In genomic region chr6:48875515-48875914, GRCm38 (mm10) we compare ENCODE assay signal across 26 mouse cellular contexts. TPM values are rescaled to one million over a fixed set of nuclear protein-coding genes. Genes with fewer than 3 reads are reported as not detected.
A peak's percentile ranks its signal among the peaks of the same experiment; 100 is the strongest.
DNase-seq lines count a peak whose midpoint lies in the region; ATAC-seq lines count a peak whose summit lies in the region.
"Had no signal": no experiment of that assay in that cellular context is flagged by ENCODE, and none has a peak within 500 bp of the region (broad histone marks: within the 10 kb centered on the region; RNA-seq: fewer than 3 reads in every experiment).

No protein-coding gene starts in this region.

- no peaks in the 10 kb centered on the region for H3K36me3 ChIP-seq in heart, embryonic 10.5 days
- H3K36me3 ChIP-seq in kidney, embryonic 14.5 days (ENCODE audit: control insufficient read depth, insufficient read depth, low read length), result no peaks in the 10 kb centered on the region
- no peaks in the 10 kb centered on the region for H3K36me3 ChIP-seq in intestine, embryonic 15.5 days
- H3K36me3 ChIP-seq: embryonic facial prominence, embryonic 13.5 days; forebrain, embryonic 12.5 days; heart, embryonic 13.5 days; hindbrain, embryonic 12.5 days had no signal

- DNase-seq in heart, embryonic 10.5 days (ENCODE audit: low spot score), result peak; percentile 48
- DNase-seq in heart, postnatal 14 days, result no peak
- DNase-seq in kidney, adult 9 months, result peak; percentile 76
- peak; percentile 59 for DNase-seq in kidney, postnatal 36 days
- DNase-seq in layer of hippocampus, postnatal 36 days, result no peak
- DNase-seq: adrenal gland, postnatal 10 days; cerebellum, adult 11 months; cerebellum, adult 8-10 months; cerebellum, postnatal 25 days; gastrocnemius, postnatal 10 days; heart, adult 2 months; heart, postnatal 4 days had no signal

- no peaks in the 10 kb centered on the region for H3K9me3 ChIP-seq in heart, embryonic 10.5 days
- H3K9me3 ChIP-seq in kidney, embryonic 14.5 days (ENCODE audit: control insufficient read depth, low read length), result no peaks in the 10 kb centered on the region
- no peaks in the 10 kb centered on the region for H3K9me3 ChIP-seq in intestine, embryonic 15.5 days
- H3K9me3 ChIP-seq: embryonic facial prominence, embryonic 13.5 days; forebrain, embryonic 12.5 days; heart, embryonic 13.5 days; hindbrain, embryonic 12.5 days had no signal

- H3K27me3 ChIP-seq in heart, embryonic 10.5 days (ENCODE audit: insufficient read depth, poor library complexity, severe bottlenecking), result no peaks in the 10 kb centered on the region
- H3K27me3 ChIP-seq in kidney, embryonic 14.5 days (ENCODE audit: control insufficient read depth, insufficient read depth, low read length), result no peaks in the 10 kb centered on the region
- H3K27me3 ChIP-seq in intestine, embryonic 15.5 days (replicated peaks), result no peaks in the 10 kb centered on the region
- H3K27me3 ChIP-seq: embryonic facial prominence, embryonic 13.5 days; heart, embryonic 13.5 days; hindbrain, embryonic 12.5 days had no signal

- ATAC-seq in kidney, embryonic 14.5 days (ENCODE audit: low FRiP score, low TSS enrichment), result no peak
- peak; percentile 60; the same call in 1 of the 2 replicates for ATAC-seq in intestine, embryonic 15.5 days
- ATAC-seq: forebrain, embryonic 16.5 days had no signal

- H3K9ac ChIP-seq in kidney, embryonic 14.5 days (ENCODE audit: low read depth, low read length), result no peak overlapping the region
- H3K9ac ChIP-seq in intestine, embryonic 15.5 days, result no peak overlapping the region
- H3K9ac ChIP-seq: embryonic facial prominence, embryonic 13.5 days; forebrain, embryonic 12.5 days; heart, embryonic 13.5 days; hindbrain, embryonic 12.5 days had no signal

- intact Hi-C loops in heart, postnatal 14 days (cut with DNase I), result no loop called here

- H3K27ac ChIP-seq in heart, embryonic 10.5 days, result no peak overlapping the region
- no peak overlapping the region for H3K27ac ChIP-seq in kidney, embryonic 14.5 days (ENCODE audit: low read depth, low read length)
- no peak overlapping the region for H3K27ac ChIP-seq in intestine, embryonic 15.5 days
- H3K27ac ChIP-seq: embryonic facial prominence, embryonic 13.5 days; forebrain, embryonic 12.5 days; heart, adult 2 months; heart, embryonic 13.5 days; hindbrain, embryonic 12.5 days had no signal

- WGBS in heart, embryonic 10.5 days, result 81% methylated on average over 6 of the region's 6 CpGs
- 89% methylated on average over 6 of the region's 6 CpGs for WGBS in kidney, embryonic 14.5 days
- WGBS in intestine, embryonic 15.5 days, result 84% methylated on average over 6 of the region's 6 CpGs

- no peaks in the 10 kb centered on the region for H3K4me1 ChIP-seq in heart, embryonic 10.5 days
- H3K4me1 ChIP-seq in kidney, embryonic 14.5 days (ENCODE audit: control insufficient read depth, insufficient read depth, low read length), result no peaks in the 10 kb centered on the region
- H3K4me1 ChIP-seq in intestine, embryonic 15.5 days (replicated peaks), result 0 out of 2 replicates have a peak, but pooled peaks cover 6% of the 10 kb centered on the region
- H3K4me1 ChIP-seq: embryonic facial prominence, embryonic 13.5 days; forebrain, embryonic 12.5 days; heart, embryonic 13.5 days had no signal

- no peak overlapping the region for H3K4me2 ChIP-seq in kidney, embryonic 14.5 days (replicated peaks; ENCODE audit: low read depth, low read length)
- no peak overlapping the region for H3K4me2 ChIP-seq in intestine, embryonic 15.5 days (replicated peaks)
- H3K4me2 ChIP-seq: embryonic facial prominence, embryonic 13.5 days; forebrain, embryonic 12.5 days; heart, embryonic 13.5 days; hindbrain, embryonic 12.5 days had no signal

- no peak overlapping the region for H3K4me3 ChIP-seq in heart, embryonic 10.5 days
- no peak overlapping the region for H3K4me3 ChIP-seq in kidney, embryonic 14.5 days (ENCODE audit: low read length)
- H3K4me3 ChIP-seq in intestine, embryonic 15.5 days (replicated peaks), result no peak overlapping the region
- H3K4me3 ChIP-seq: embryonic facial prominence, embryonic 13.5 days; forebrain, embryonic 12.5 days; heart, adult 2 months; heart, embryonic 13.5 days; hindbrain, embryonic 12.5 days had no signal

RNA-seq across cellular contexts. Expression of gene Aoc1, which starts 2.8 kb away (rescaled TPM):
- polyA plus RNA-seq in heart, embryonic 10.5 days (2016; fragmentation: Nextera tagmentation; extraction: Ambion mirVana), result not detected in 2 replicates
- total RNA-seq in heart, postnatal 14 days (2021), result not detected
- polyA plus RNA-seq in kidney, embryonic 14.5 days (2014; fragmentation: Nextera tagmentation; extraction: Ambion mirVana), result 0.99 and 1.4 TPM in 2 replicates
- 21.4 and 28.0 TPM in 2 replicates for polyA plus RNA-seq in intestine, embryonic 15.5 days (2015; fragmentation: Nextera tagmentation; extraction: Ambion mirVana)
- not detected for total RNA-seq in layer of hippocampus, postnatal 36 days (2021)
- total RNA-seq: adrenal gland, postnatal 10 days; gastrocnemius, postnatal 10 days; gastrocnemius, postnatal 4 days; heart, adult 2 months; heart, postnatal 4 days; MEL had no signal
- polyA plus RNA-seq: C2C12; embryonic facial prominence, embryonic 13.5 days; forebrain, embryonic 12.5 days; forebrain, embryonic 16.5 days; heart, embryonic 13.5 days; heart, postnatal 0 days; hindbrain, embryonic 12.5 days had no signal

RNA-seq across cellular contexts. Expression of gene Tmem176b, which starts 34.2 kb away (rescaled TPM):
- polyA plus RNA-seq in heart, embryonic 10.5 days (2016; fragmentation: Nextera tagmentation; extraction: Ambion mirVana), result 150 and 178 TPM in 2 replicates
- 10 to 100 TPM; 62.5 to 63.9 TPM for total RNA-seq in heart, postnatal 14 days (2021)
- polyA plus RNA-seq in kidney, embryonic 14.5 days (2014; fragmentation: Nextera tagmentation; extraction: Ambion mirVana), result 308 and 313 TPM in 2 replicates
- polyA plus RNA-seq in intestine, embryonic 15.5 days (2015; fragmentation: Nextera tagmentation; extraction: Ambion mirVana), result 341 and 366 TPM in 2 replicates
- 10 to 100 TPM; 50.4 to 51.6 TPM for total RNA-seq in layer of hippocampus, postnatal 36 days (2021)

RNA-seq across cellular contexts. Expression of gene Tmem176a, which starts 34.8 kb away (rescaled TPM):
- polyA plus RNA-seq in heart, embryonic 10.5 days (2016; fragmentation: Nextera tagmentation; extraction: Ambion mirVana), result 65.3 and 84.3 TPM in 2 replicates
- 10 to 100 TPM; 18.7 to 23.8 TPM for total RNA-seq in heart, postnatal 14 days (2021)
- polyA plus RNA-seq in kidney, embryonic 14.5 days (2014; fragmentation: Nextera tagmentation; extraction: Ambion mirVana), result 123 and 135 TPM in 2 replicates
- 140 and 159 TPM in 2 replicates for polyA plus RNA-seq in intestine, embryonic 15.5 days (2015; fragmentation: Nextera tagmentation; extraction: Ambion mirVana)
- 10 to 100 TPM; 24.3 to 24.9 TPM for total RNA-seq in layer of hippocampus, postnatal 36 days (2021)

RNA-seq across cellular contexts. Expression of gene 1600015I10Rik, which starts 54.2 kb away (rescaled TPM):
- 0.05 TPM in 1 of 2 replicates, not detected in the other for polyA plus RNA-seq in heart, embryonic 10.5 days (2016; fragmentation: Nextera tagmentation; extraction: Ambion mirVana)
- not detected for total RNA-seq in heart, postnatal 14 days (2021)
- not detected in 2 replicates for polyA plus RNA-seq in kidney, embryonic 14.5 days (2014; fragmentation: Nextera tagmentation; extraction: Ambion mirVana)
- polyA plus RNA-seq in intestine, embryonic 15.5 days (2015; fragmentation: Nextera tagmentation; extraction: Ambion mirVana), result not detected in 2 replicates
- total RNA-seq in layer of hippocampus, postnatal 36 days (2021), result not detected
- total RNA-seq: adrenal gland, postnatal 4 days; gastrocnemius, postnatal 10 days; gastrocnemius, postnatal 4 days; heart, adult 2 months; heart, postnatal 4 days; MEL had no signal
- polyA plus RNA-seq: brain, embryonic 14.5 days; C2C12; cortical plate, adult 2 months; embryonic facial prominence, embryonic 13.5 days; forebrain, embryonic 12.5 days; forebrain, embryonic 16.5 days; heart, embryonic 13.5 days; hindbrain, embryonic 12.5 days had no signal

Comparison
In these comparisons a context has a peak if more than half of its experiments do, and no peak if none do; other contexts are left out.
1. DNase-seq: peak in heart, embryonic 10.5 days (single experiment), kidney, adult 9 months (single experiment) and kidney, postnatal 36 days (2 of 2); none in heart, postnatal 14 days (0 of 2) and layer of hippocampus, postnatal 36 days (0 of 2).